Mouse (Mus musculus) liver, postnatal 0 days (tissue): ENCODE measurements around the gene Rprd1b. TPM values are rescaled to one million over a fixed set of nuclear protein-coding genes. Genes with fewer than 3 reads are reported as not detected.
"Not testable (repeated sequence)": the region's sequence is repeated elsewhere in the genome, so short reads cannot be mapped to it uniquely, and the experiment has no call there.

Experiments
- ATAC-seq: fragments of 200-750 bp; cut with Nextera tagmentation; 2 replicates; pipeline ENCODE4 v1.8.0; 2017; ENCODE audit warnings: mild to moderate bottlenecking, moderate library complexity
- DNase-seq: peaks from one replicate; pipeline ENCODE4 v3.0.0-alpha.2; 2016
- H3K27ac ChIP-seq: fragments of 300-500 bp; sonication (generic); 2 replicates; pipeline ENCODE4 v1.5.1; 2014; ENCODE audit warnings: antibody characterized with exemption, moderate library complexity, mild to moderate bottlenecking, low read depth
- H3K27me3 ChIP-seq: fragments of 300-500 bp; sonication (generic); 2 replicates; pipeline ENCODE4 v1.6.1; 2014; ENCODE audit warnings: low read length, control low read depth, mixed read lengths; ENCODE audit not compliant: insufficient read depth
- H3K36me3 ChIP-seq: fragments of 300-500 bp; sonication (generic); replicated peaks from 2 replicates; pipeline ENCODE4 v1.6.1; 2014; ENCODE audit warnings: mild to moderate bottlenecking, control low read depth, low read length, moderate library complexity, mixed read lengths; ENCODE audit not compliant: insufficient read depth
- H3K4me1 ChIP-seq: fragments of 300-500 bp; sonication (generic); 2 replicates; pipeline ENCODE4 v1.6.1; 2014; ENCODE audit warnings: antibody characterized with exemption, mild to moderate bottlenecking, control low read depth; ENCODE audit not compliant: insufficient read depth
- H3K4me2 ChIP-seq: fragments of 300-500 bp; sonication (generic); 2 replicates; pipeline ENCODE4 v1.6.1; 2014; ENCODE audit warnings: low read depth, mild to moderate bottlenecking, low read length, moderate library complexity, mixed read lengths
- H3K4me3 ChIP-seq: fragments of 300-500 bp; sonication (generic); 2 replicates; pipeline ENCODE4 v1.5.1; 2014; ENCODE audit warnings: low read depth, low read length
- H3K9ac ChIP-seq: fragments of 300-500 bp; sonication (generic); replicated peaks from 2 replicates; pipeline ENCODE4 v1.6.1; 2014; ENCODE audit warnings: mild to moderate bottlenecking, moderate library complexity
- H3K9me3 ChIP-seq: fragments of 300-500 bp; sonication (generic); 2 replicates; pipeline ENCODE4 v1.6.1; 2016; ENCODE audit warnings: mild to moderate bottlenecking, control low read depth, low read length, mixed read lengths
- CTCF ChIP-seq: sonication (generic); IDR thresholded peaks from 2 replicates; pipeline ENCODE4 v1.5.1; 2016; ENCODE audit warnings: antibody characterized with exemption, low read depth
- EP300 ChIP-seq: IDR thresholded peaks from 2 replicates; pipeline ENCODE4 v1.6.1; 2016; ENCODE audit warnings: antibody characterized with exemption, low read depth, mild to moderate bottlenecking
- WGBS: fragments of 180-500 bp; shearing (Covaris S2); extraction: QIAGEN DNeasy Blood & Tissue Kit; methylation state at CpG from one replicate; pipeline ENCODE4 v1.1.7; 2014; ENCODE audit not compliant: insufficient replicate concordance; 5-methylcytosine and 5-hydroxymethylcytosine counted together
- polyA plus RNA-seq: library from polyadenylated mRNA; unstranded; fragments of >200 nt; fragmentation: Nextera tagmentation; extraction: Ambion mirVana; gene quantifications from 2 replicates; pipeline ENCODE4 v1.2.1, GENCODE M21; 2015

The Rprd1b gene
- polyA plus RNA-seq, 1 experiment from 2014 or later, result 17.4 TPM

GRCm38 (mm10) chr2:158048718-158049117 lies 20.4 kb downstream of the Rprd1b start:
- Histone ChIP-seq H3K9me3 (no peaks in the 10 kb centered on the region), H3K9ac (no peak overlapping the region), H3K36me3 (peaks cover 49% of the 10 kb centered on the region), H3K4me3 (no peak overlapping the region), H3K27me3 (no peaks in the 10 kb centered on the region), H3K4me1 (no peaks in the 10 kb centered on the region), H3K4me2 (no peak overlapping the region), H3K27ac (no peak overlapping the region)
- no peak for ATAC-seq
- TF ChIP-seq CTCF (no peak), EP300 (no peak)
- no peak for DNase-seq
- WGBS, result 93% methylated on average over 1 of the region's 1 CpGs

DNA sequence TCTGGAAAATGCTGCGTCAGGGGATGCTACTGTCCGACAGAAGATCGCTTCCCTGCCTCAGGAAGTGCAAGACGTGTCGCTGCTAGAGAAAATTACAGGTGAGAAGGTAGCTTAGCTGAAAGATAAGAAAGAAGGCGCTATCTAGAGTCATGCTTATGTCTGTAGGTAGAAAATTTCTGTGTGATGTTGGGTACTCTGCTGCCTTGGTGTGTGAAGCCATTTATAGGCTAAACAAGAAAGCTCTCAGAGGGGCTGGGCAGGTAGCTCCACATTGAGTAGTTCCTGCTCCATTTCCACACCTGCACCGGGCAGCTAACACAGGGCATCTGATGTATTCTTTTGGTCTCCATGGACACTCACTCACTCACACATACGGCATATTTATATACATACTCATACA lies 21.8 kb downstream of the Rprd1b start:
- peaks cover 41% of the 10 kb centered on the region for H3K36me3 ChIP-seq
- DNase-seq (no peak), ATAC-seq (no peak)
- H3K9me3 ChIP-seq, result no peaks in the 10 kb centered on the region
- no peaks in the 10 kb centered on the region for H3K27me3 ChIP-seq
- TF ChIP-seq EP300, result no peak
- no peak for TF ChIP-seq CTCF
- no peak overlapping the region for H3K4me2 ChIP-seq
- no peak overlapping the region for H3K9ac ChIP-seq
- H3K4me3 ChIP-seq, result no peak overlapping the region
- 95% methylated on average over 8 of the region's 8 CpGs for WGBS
- no peak overlapping the region for H3K27ac ChIP-seq
- no peaks in the 10 kb centered on the region for H3K4me1 ChIP-seq

- ATAC-seq (no peak), DNase-seq (no peak)
- Histone ChIP-seq H3K36me3 (peaks cover 52% of the 10 kb centered on the region), H3K9me3 (no peaks in the 10 kb centered on the region), H3K27ac (no peak overlapping the region), H3K4me1 (0 out of 2 replicates have a peak, but pooled peaks cover 3% of the 10 kb centered on the region), H3K4me3 (no peak overlapping the region), H3K27me3 (no peaks in the 10 kb centered on the region), H3K4me2 (no peak overlapping the region), H3K9ac (no peak overlapping the region)
- no peak for TF ChIP-seq CTCF
- 93% methylated on average over 3 of the region's 3 CpGs for WGBS
These were observed 26.3 kb downstream of the Rprd1b start for GRCm38 (mm10) chr2:158054596-158054995.

DNA sequence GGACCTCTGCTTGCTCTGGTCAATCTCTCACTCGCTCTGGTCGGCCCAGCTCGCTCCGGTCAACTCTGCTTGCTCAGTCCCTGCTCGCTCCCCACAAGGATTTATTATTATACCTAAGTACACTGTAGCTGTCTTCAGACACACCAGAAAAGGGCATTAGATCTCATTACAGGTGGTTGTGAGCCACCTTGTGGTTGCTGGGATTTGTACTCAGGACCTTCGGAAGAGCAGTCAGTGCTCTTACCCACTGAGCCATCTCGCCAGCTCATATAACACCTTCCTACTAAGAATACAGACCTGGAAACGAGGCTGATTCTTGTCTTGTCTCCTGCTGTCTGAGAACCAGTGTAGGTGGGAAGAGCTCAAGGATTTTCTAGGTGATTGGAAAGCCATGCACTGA lies 27.1 kb downstream of the Rprd1b start:
- WGBS, result 91% methylated on average over 8 of the region's 8 CpGs
- H3K9ac ChIP-seq, ATAC-seq, H3K4me1 ChIP-seq, H3K4me3 ChIP-seq, H3K27me3 ChIP-seq, H3K4me2 ChIP-seq, H3K9me3 ChIP-seq, H3K27ac ChIP-seq, DNase-seq: not testable (repeated sequence)
- H3K36me3 ChIP-seq, result peaks cover 52% of the 10 kb centered on the region

DNA sequence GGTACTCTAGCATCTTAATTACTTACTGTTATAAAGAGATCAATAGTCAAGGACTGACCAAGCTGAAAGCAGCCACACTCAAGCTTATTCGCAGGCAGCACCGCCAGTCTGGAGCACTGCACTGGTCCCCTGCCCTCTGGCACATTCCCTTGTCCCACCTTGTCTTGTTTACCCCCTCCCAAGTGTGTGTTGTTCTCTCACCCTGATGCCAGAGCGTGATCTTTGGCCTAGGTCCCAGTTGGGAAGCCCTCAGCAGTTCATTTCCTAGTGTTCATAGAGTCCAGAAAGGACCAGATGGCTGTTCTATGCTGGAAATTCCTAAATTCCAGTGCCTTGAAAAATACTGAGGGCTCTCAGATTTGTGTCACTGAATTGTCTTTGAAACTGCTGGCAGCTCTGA lies 28.7 kb downstream of the Rprd1b start:
- H3K4me2 ChIP-seq, result no peak overlapping the region
- H3K27me3 ChIP-seq, result no peaks in the 10 kb centered on the region
- H3K4me3 ChIP-seq, result no peak overlapping the region
- TF ChIP-seq CTCF (no peak), EP300 (no peak)
- peaks cover 3% of the 10 kb centered on the region; the same call in 1 of the 2 replicates for H3K4me1 ChIP-seq
- DNase-seq (no peak), ATAC-seq (no peak)
- no peak overlapping the region for H3K9ac ChIP-seq
- peaks cover 57% of the 10 kb centered on the region for H3K36me3 ChIP-seq
- no peak overlapping the region for H3K27ac ChIP-seq
- WGBS, result 84% methylated on average over 3 of the region's 3 CpGs
- no peaks in the 10 kb centered on the region for H3K9me3 ChIP-seq

DNA sequence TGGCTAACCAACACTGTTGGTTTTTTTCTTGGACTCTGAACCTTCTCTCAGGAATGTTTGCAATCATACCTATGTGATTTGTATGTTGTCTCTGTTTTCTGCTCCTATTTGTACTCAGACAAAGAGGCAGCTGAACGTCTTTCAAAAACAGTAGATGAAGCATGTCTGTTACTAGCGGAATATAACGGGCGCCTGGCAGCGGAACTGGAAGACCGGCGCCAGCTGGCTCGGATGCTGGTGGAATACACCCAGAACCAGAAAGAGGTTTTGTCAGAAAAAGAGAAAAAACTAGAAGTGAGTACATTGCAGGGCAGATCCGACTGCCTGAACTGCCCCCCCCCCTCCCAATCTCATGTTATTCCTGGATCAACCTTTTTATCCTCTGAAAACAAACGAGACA lies 30.2 kb downstream of the Rprd1b start:
- H3K27ac ChIP-seq, result no peak overlapping the region
- 84% methylated on average over 10 of the region's 10 CpGs for WGBS
- peaks cover 3% of the 10 kb centered on the region; the same call in 1 of the 2 replicates for H3K4me1 ChIP-seq
- DNase-seq (no peak), ATAC-seq (no peak)
- H3K27me3 ChIP-seq, result no peaks in the 10 kb centered on the region
- TF ChIP-seq EP300 (no peak), CTCF (no peak)
- no peak overlapping the region for H3K4me3 ChIP-seq
- no peak overlapping the region for H3K9ac ChIP-seq
- H3K4me2 ChIP-seq, result no peak overlapping the region
- no peaks in the 10 kb centered on the region for H3K9me3 ChIP-seq
- H3K36me3 ChIP-seq, result peaks cover 59% of the 10 kb centered on the region

- Histone ChIP-seq H3K27ac (no peak overlapping the region), H3K9me3 (no peaks in the 10 kb centered on the region), H3K4me3 (no peak overlapping the region), H3K27me3 (no peaks in the 10 kb centered on the region), H3K36me3 (peaks cover 57% of the 10 kb centered on the region), H3K4me1 (peaks cover 3% of the 10 kb centered on the region; the same call in 1 of the 2 replicates), H3K9ac (no peak overlapping the region), H3K4me2 (no peak overlapping the region)
- DNase-seq, result no peak
- 56% methylated on average over 8 of the region's 8 CpGs for WGBS
- TF ChIP-seq CTCF, result no peak
- no peak for TF ChIP-seq EP300
- ATAC-seq, result no peak
These were observed 31.4 kb downstream of the Rprd1b start for GRCm38 (mm10) chr2:158059666-158060105.
